Mouse (Mus musculus) T-cell, adult 2 months (primary cell): Measurements from ENCODE around the gene BC029722.
"Not testable (repeated sequence)": the region's sequence is repeated elsewhere in the genome, so short reads cannot be mapped to it uniquely, and the experiment has no call there.

ENCODE experiments used
- DNase-seq: peaks from one replicate; pipeline ENCODE4 v3.0.0; 2022; ENCODE audit warnings: low spot score

The BC029722 gene

DNA sequence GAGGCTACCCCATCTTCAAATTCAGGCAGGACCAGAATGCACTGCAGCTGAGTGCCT, at the start of gene BC029722:
BC029722 (minus strand) TSS at position 35 of the 57 bp plus-strand sequence.
- no peak for DNase-seq

DNA sequence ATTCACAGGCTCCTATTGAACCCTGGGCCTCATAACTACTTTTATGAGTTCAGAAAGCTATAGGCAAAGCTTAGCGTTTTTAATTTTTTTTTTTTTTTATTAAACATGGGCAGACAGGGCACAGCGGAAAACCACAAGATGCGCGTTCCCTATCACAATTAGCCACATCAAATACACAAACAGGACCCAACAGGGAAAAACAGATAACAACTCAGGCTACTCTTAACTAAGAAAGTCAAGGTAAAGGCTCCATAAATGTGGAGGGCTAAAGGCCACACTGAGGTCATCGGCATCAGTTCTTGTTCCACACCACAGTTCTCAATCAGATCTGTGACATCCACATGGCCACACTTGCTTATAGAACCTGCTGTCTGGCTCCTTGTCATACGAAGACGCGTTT, 49.1 kb upstream of the BC029722 start:
- no peak for DNase-seq

DNA sequence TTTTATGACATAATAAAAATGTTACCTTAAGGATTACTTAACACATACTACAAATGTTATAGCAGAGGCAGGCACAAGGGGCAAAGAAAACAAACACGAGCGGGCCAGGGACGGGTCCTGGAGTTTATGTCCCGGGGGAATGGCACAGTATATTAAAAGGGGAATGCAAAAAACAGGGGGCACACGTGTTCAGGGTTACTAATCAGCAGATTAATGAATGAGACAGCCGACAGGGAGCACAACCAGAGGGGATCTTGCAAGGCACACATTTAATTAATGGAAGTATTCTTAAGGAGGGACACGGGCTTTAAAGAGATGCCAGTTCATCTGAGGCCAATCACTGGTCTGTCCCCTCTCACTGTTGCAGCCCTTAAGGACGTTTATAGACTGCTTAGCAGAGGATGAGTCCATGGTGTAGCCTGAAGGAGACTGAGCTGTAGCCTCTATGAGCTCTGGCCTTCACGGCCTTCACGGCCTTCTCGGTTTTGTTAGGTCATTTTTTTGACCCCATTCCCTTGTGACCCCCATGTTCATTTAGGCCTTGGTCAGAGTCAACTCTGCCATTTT, 44.2 kb upstream of the BC029722 start:
- DNase-seq, result no peak

DNA sequence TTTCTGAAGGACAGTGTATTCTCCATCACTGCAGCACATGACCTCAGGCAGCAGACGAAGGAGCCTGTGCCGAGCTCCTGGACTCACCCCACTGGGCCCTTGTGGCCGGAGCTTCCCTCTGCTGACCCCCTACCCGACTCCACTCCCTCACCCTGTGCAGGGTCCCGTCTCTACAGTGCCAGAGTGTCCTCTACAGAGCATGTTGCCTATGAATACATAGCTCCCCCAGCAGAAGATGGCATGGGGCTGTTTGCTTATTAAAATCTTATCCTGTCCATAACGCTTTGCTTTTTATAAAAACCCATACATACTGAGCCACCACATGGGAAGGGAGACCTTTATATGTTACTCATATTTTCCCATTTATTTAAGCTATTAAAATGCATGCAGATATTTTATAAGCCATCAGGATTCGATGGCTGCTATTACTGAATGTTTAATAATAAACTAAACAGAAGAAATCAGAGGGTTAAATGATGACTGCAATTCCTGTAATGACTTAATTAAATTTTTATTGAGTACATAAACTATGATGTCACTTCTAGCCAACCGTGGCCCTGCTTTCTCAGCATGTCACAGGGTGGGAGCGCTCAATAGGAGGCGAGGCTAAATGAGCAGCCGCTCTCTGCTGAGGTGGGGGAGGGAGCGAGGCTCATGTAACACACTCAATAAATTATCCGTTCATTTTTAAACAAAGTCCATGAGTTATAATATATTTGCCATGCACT, 43.5 kb upstream of the BC029722 start:
- DNase-seq, result no peak

DNA sequence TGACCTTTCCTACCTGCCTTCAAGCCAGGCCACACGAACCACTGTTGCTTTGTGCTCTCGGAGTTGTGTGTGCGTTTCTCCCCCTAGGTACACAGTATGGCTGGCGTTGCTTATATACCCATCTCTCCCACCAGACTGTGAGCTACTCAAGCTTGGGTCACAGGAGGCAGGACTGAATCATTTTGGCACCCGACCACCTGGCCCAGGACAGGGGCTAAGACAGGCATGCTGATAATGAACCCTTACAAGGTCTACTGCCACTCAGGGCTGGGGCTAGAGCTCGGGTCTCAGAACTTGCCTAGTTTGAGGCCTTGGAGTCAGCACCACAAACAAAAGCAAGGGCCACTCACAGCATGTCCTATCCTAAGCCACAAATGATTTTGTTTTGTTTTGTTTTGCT, 42.4 kb upstream of the BC029722 start:
- DNase-seq, result no peak

DNA sequence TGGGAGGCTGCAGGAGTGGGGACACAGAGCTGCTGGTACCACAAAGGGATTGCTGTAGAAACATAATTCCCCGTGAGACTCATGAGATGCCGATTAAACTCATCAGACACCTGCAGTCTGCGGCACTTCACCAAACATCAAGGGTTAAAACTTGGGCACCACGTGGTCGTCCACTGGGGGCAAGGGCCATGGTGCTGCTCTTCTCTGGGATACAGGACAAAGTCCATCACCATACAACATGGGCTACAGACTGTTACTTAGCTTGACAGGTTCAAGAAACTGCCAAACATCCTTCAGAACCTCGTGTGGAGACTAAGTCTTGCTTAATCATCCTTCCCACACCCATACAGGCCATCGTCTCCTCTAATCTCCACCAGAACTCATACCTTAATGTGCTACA, 40.9 kb upstream of the BC029722 start:
- DNase-seq, result no peak

DNA sequence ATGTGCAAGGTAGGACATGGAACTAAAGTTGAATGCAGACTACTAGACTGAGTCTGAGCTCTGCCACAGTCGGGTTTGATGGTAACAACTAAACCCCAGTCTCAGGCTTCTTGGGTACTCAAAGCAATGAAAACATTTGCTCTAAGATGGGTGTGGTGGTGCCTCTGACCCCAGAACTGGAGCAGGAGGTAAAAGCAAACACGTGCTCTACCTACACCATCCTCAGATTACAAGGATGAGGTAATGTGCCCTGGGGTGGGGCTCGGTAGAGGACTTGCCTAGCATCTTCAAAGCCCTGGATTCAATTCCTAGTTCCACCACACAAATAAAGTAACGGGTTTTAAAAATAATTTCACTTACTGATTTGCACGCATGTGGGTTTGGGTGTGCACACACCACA, 33.3 kb upstream of the BC029722 start:
- DNase-seq, result no peak

DNA sequence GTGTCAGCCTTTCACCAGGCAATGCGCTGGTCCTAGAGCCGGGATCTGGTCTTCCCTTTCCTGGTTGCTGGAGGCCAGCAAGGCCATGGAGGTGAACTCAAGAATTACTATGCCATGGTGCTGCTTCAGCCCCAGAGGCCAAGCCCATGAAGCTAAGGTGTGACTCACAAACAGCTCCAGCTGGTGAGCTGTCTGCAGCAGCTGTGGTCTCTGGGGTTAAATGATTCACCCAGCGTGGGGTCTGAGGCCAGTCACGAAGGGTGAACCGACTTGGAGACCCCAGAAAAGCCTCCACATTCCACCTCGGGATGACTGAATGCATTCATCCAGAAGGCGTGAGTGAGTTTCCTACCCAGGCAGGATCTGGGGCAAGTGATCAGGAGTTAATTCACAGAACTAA, 30.9 kb upstream of the BC029722 start:
- DNase-seq, result no peak

DNA sequence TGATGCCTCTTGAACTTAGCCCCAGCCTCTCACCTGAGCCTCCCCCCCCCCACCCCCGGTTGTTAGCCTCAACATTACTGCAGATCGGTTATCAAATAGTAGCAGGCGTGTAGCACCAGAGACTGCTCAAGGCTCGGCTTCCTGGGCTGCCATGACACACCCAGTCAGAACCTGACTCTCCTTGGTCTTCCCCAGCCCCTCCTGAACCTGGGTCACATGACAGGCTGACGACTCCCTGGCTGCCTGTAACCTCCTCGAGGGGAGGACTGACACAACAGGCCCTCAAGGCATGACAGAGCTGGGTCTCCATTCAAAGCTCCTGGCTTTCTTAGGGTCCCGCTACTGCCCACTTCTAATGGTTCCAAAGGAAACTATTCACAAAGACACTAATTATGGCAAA, 30.2 kb upstream of the BC029722 start:
- DNase-seq, result no peak

DNA sequence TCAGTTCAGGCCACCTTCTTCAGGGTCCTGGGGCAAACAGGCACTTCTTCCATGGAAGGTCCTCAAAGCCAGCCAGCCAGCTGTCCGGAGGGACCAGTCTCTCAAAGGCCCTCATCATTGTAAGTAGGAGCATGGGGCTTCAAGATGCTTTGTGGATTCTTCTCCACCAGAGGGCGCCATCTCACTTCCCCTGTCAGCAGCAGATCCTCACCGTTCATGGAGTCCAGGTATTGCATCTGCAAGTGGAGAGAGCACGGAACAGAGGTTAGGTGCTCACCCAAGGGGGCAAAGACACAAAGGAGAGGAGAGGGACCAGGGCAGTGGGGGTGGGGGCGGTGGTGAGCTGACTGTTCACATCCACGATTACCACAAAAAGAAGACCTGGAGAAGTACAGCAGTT, 29.1 kb upstream of the BC029722 start:
- peak; percentile 66 for DNase-seq

DNA sequence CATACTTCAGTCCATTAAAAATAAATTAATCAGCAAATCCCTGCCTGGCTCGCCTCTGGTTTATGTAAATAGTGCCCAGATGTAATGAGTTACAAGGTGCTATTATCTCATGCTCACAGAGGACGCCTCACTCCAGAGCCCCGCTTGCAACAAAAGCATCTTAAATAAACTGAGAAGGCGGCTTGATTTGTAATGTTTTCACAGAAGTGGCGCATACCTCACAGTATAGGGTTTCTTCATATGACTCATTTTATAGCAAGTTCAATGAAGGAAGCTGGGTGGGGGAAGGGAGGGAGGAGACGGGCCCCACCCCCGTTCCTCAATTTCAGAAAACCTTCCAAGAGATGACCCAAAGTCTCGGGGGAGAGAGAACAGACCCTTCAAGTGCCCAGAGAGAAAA, 27.7 kb upstream of the BC029722 start:
- no peak for DNase-seq

DNA sequence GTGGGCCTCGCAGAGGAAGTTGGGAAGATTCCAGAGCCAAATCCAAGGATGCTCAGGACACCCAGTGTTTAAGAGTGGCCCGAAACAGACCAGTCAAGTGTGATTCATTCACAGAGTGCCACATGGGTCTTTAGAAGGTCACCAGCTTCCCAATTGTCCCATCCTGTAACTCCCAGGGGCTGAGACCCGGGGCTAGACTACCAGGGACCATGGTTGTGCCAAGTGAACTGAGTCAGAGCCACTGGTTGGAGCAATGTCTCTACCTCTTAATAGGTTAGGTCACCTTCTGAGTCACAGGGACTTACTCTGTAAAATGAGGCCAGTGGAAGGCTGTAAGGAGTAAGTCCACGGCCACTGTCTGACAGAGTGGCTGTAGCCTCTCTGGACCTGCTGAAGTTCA, 19.7 kb upstream of the BC029722 start:
- DNase-seq, result no peak

DNA sequence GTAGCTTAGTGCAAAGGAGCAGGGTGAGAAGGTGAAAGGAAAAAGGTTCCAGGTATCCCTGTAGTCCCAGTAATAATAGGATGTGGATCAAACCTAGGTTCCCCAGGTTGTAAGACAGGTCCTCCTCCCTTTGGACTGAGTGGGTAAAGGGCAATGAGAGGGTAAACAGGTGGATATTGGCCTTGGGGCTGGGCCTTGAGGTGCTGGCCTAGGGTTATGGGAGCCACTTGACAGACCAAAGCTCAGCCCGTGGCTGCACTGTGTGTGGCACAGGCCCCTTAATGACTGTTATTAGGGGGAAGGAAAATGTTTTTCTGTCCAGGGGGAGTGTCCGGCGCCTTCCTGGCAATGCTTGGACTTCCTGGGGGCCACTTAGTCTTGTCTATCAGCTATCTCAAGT, 18.7 kb upstream of the BC029722 start:
- no peak for DNase-seq

DNA sequence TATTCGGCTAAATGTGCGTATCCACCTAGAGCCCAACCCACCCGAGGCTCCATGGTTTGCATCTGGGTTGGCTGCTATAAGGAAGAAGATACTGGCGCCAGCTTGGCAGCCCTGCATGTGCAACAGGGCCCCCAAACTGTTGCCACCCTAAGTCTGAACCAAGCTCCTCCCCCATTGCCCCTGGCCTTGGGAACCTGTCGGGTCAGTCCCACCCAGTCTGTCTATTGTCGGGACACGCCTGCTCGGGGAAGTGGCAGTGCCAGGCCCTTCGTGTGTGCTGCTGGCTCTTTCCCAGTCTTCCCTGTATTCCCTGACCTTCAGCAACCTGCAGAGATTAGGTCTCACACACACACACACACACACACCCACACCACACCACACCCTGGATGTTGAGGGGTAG, 15.5 kb upstream of the BC029722 start, which contains the start of gene Fam83c:
Fam83c (minus strand) TSS at position 123 of the 400 bp plus-strand sequence.
- no peak for DNase-seq

DNA sequence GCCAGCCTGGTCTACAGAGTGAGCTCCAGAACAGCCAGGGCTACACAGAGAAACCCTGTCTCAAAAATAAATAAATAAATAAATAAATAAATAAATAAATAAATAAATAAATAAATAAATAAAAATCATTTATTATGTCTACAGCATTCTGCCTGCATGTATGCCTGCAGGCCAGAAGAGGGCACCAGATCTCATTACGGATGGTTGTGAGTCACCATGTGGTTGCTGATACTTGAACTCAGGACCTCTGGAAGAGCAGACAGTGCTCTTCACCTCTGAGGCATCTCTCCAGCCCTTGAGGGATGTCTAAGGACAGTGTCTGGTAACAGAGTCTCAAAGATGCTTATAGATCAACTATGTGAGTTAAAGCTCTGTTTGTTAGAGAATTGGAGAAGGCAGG, 12.9 kb upstream of the BC029722 start:
- DNase-seq, result not testable (repeated sequence)

DNA sequence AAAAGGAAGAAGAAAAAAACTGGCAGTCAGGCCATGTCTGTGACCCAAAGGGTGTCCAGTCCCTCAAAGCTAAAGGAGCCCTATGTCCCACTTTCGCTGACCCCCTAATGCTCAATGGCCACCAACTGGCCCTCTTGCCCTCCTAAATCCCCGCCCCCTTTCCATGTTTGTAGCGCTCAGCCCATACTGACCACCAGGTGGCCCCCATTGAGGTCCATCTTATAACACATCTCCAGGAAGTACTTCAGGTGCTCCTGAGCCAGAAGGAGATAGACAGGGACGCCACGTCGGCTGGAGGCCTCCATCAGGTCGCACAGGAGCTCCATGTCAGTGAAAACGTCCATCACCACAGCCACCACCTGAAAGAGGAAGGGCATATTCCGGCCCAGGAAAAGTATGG, 12.1 kb upstream of the BC029722 start:
- no peak for DNase-seq

DNA sequence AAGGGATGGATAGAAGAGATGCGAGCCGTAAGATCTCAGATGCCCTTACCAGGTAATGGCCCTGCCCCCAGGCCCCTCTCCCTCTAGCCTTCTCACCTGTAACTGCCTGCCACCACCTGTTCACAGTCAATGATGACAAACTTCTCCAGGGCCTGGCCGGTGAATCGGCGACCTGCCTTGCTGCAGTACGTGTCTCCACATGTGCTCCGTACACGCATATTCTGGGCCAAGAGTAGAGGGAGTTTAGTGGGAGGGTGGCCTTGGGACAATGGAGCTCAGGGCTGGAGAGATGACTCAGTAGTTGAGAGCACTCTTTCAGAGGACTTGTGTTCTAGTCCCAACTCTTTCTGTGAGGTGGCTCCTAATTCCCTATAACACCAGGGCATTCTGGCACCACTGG, 11.6 kb upstream of the BC029722 start:
- DNase-seq, result no peak

DNA sequence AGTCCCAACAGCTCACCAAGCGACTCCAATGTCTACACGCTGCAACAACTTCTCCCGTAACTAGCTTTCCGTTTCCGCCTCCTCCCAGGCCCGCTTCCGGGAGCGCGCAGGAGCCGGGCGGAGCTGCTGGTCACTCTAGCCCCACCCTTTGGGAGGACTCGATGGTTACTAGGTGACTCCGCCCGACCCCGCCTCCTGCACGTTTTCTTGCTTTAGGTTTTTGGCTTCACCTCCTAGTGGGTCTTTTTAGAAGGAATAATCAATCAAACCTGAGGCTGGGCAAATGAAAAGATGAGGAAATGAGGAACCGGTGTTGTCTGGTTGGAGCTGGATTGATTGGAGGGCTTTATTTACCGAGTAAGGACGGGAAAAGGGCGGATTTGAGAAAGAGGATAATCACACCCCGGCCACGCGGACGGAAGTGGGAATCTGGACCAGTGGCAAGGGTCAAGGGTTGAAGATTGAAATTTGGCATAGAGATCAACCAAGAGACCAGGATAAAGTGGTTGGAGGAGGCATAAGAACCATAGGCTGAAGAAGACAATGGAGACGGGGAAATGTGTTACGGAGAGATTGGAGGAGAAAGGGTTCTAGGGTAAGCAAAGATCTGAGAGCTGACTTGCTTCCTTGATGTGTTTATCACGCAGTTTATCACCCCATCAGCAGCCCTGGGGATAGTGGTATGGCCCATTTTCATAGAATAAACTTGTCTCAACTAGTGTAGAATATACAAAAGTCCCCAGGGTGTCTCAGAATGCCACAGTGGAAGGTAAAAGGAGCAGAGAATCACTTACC, 7.6 kb upstream of the BC029722 start, which contains the start of gene Eif6:
Eif6 (minus strand) TSS at position 296 of the 795 bp plus-strand sequence.
- peak; percentile 85 for DNase-seq

DNA sequence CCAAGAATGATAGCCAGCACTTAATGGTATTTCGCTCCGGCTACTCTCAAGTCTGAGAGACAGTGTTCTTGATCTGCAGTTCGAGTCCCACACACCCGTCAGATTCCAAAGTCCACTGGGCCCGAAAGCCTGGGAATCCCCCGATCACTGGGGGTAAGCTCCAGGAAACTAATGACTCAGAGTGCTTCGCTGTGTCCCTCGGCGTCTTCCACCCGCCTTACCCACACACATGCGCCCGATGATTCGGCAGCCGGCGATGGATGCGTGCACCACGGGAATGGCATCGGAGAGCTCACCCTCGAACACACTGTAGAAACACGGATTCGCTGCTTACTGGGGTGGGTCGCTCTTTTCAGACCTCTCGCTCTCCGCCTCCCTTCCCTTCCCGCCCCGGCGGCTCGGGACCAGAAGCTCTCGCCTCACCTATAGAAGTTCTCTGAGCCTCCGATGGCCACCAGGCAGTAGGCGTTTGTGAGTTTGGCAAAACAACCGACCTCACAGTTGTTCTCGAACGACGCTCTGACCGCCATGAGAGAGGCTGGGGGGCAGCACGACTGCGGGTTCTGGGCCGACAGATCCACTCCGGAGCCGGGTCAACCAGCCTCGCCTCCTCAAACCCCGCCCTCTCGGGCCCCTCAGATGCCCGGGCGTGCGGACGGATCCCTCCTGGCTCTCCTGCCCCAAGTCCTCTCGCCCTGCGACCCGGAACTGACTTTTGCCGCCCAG, 6.8 kb upstream of the BC029722 start:
- DNase-seq, result peak; percentile 40

DNA sequence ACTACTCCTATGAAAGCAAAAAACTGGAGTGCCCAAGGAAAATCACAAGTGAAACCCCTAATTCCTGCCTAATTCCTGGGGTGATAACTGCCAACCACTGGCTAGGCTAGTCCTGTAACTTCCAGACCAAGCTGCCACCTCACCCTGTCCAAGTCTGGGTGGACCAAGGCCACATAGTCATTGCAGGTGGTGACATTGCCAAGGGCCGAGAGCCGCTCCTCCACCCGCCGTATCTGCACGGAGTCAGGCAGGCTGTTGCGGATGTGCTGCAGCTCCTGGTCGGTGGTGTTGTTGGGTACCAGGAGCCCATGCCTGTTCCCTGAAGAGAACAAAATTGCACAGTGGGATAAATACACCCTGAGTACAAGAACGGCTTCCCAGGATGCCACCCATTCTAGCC, 4.5 kb upstream of the BC029722 start:
- no peak for DNase-seq

DNA sequence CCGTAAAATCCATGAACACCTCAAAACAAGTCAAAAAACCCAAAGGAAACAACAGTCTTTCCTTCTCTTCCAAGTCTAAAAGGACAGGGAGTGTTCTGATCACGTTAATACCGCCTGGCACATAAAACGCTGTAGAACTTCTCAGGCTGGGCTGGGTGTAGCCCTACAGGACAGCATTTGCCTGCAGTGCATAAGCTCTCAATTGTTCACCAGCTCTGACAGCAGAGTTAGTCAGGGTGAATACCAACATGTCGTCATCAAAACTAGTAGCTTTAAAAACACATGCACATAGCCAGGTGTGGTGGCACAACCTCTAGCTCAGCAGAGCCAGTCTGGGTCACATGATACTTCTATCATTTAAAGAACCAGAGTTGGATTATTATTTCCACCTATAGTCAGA, 1.6 kb upstream of the BC029722 start:
- no peak for DNase-seq

DNA sequence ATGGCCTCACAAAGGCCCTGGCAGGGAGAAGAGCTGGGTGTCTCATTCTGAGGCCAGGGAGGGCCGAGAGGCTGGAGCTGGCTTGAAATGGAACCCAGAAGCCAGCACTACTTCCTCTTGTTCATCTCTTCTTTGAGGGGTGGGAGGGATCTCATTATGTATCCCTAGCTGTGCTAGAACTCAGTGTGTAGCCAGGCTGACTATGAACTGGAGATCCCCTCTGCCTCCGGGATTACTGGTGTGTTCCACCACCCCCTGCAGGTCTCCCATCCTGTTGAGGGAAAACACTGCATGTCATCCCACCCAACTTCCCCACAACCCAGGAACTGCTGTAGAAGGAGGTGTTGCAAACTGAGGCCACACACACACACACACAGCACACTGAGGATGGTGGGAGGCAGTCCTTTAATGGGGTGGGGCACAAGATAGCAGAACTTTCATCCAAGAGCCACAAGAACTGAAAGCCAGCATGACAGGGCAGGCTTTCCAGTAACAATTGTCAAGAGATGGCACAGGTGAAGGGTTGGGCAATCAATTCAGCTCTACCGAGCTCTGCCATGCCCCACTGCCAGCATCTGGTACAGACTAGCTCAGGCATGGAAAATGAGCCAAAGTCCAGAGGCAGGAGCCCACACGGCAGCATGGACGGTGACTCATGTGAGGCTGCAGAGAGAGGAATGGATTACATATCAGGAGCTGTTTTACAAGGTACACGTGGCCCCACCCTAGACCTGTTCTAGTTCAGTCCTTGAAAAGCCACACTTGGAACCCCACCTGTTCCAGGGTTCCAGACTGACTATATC, 424 bp upstream of the BC029722 start:
- DNase-seq, result no peak
